ENCODE assay signal across 8 mouse cellular contexts in the genomic region with DNA sequence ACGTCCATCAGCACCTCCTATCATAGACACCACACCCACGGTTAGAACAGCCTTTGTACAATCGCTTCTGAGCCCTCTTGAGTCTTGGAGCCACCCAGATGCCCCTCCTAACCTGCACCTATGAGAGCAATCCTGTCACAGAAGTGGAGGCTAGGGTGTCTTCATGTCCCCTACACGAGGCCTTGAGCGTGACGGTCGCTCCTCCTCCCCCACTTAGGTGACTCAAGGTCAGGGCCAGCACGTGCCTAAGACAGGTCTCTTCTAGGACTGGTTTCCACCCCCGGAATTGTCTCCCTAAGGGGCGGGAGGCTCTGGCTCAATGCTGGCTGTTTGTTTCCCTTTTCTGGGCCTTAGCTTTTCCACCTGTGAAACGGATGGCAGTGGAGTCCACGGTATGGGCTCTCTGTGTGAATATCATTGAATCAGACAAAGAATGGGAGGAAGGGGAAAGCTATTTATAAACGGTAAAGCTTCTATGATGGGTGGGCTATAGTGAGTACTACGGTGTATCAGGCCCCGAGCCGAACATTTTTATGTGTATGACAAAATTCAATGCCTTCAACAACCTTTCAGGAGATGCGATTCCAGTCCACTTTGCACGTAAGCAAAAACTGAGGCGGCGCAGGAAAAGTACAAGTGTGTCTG. TPM values are rescaled to one million over a fixed set of nuclear protein-coding genes. Genes with fewer than 3 reads are reported as not detected.
A peak's percentile ranks its signal among the peaks of the same experiment; 100 is the strongest.
DNase-seq lines count a peak whose midpoint lies in the region; ATAC-seq and TF ChIP-seq lines count a peak whose summit lies in the region.

A gene (minus strand): TSS at position 159 of the 645 bp plus-strand sequence.

- H3K27ac ChIP-seq in heart, embryonic 10.5 days: peak within 1 kb of the TSS; percentile 95
- peak within 1 kb of the TSS; percentile 96 for H3K27ac ChIP-seq in liver, embryonic 15.5 days (replicated peaks)

- H3K79me2 ChIP-seq in C2C12 (ENCODE audit: control insufficient read depth, insufficient read depth): peaks cover 26% of the 10 kb centered on the region

- no peaks in the 10 kb centered on the region for H3K27me3 ChIP-seq in C2C12 (ENCODE audit: control insufficient read depth, insufficient read depth, insufficient read length)
- H3K27me3 ChIP-seq in heart, embryonic 10.5 days (ENCODE audit: insufficient read depth, poor library complexity, severe bottlenecking): no peaks in the 10 kb centered on the region
- no peaks in the 10 kb centered on the region for H3K27me3 ChIP-seq in liver, embryonic 15.5 days

- TF ChIP-seq CTCF in C2C12 (IDR thresholded peaks at IDR 0.05; ENCODE audit: control insufficient read depth, insufficient read depth, insufficient read length): no peak
- no peak for TF ChIP-seq CTCF in brain, embryonic 14.5 days (IDR thresholded peaks at IDR 0.05; ENCODE audit: borderline replicate concordance, extremely low read depth, insufficient read depth, insufficient read length)

- peak within 1 kb of the TSS; percentile 56 for H3K4me3 ChIP-seq in C2C12 (ENCODE audit: insufficient read depth, poor library complexity, severe bottlenecking)
- peak within 1 kb of the TSS; percentile 74 for H3K4me3 ChIP-seq in heart, embryonic 10.5 days
- peak within 1 kb of the TSS; percentile 89 for H3K4me3 ChIP-seq in liver, embryonic 15.5 days (replicated peaks)

- WGBS in heart, embryonic 10.5 days: 5% methylated on average over 20 of the region's 20 CpGs
- WGBS in liver, embryonic 15.5 days (ENCODE audit: insufficient replicate concordance): 1% methylated on average over 20 of the region's 20 CpGs

- H3K9me3 ChIP-seq in heart, embryonic 10.5 days: no peaks in the 10 kb centered on the region
- H3K9me3 ChIP-seq in liver, embryonic 15.5 days (replicated peaks): no peaks in the 10 kb centered on the region

- peak; percentile 27 for ATAC-seq in liver, embryonic 15.5 days (ENCODE audit: insufficient read depth)

- peak; percentile 35 for DNase-seq in 3T3-L1 (ENCODE audit: low read depth, low spot score)
- DNase-seq in brain, embryonic 14.5 days (ENCODE audit: low read depth): peak; percentile 11
- peak; percentile 85 for DNase-seq in heart, embryonic 10.5 days (ENCODE audit: low spot score)
- DNase-seq in kidney, adult 9 months: peak; percentile 80
- peak; percentile 60 for DNase-seq in skeletal muscle tissue, adult 2 months (ENCODE audit: low read depth, low spot score)
- DNase-seq in gastrocnemius, postnatal 36 days: no peak

- H3ac ChIP-seq in C2C12 (ENCODE audit: control insufficient read depth, insufficient read length, low read depth): peak within 1 kb of the TSS; percentile 63

- peak within 1 kb of the TSS; percentile 92 for H3K9ac ChIP-seq in liver, embryonic 15.5 days

- intact Hi-C loops in gastrocnemius, postnatal 36 days (cut with DNase I): no loop called here

- peak within 1 kb of the TSS; percentile 87 for H3K4me2 ChIP-seq in liver, embryonic 15.5 days

- no peaks in the 10 kb centered on the region for H3K36me3 ChIP-seq in C2C12 (ENCODE audit: control insufficient read depth, insufficient read depth)
- peaks cover 22% of the 10 kb centered on the region for H3K36me3 ChIP-seq in heart, embryonic 10.5 days
- peaks cover 56% of the 10 kb centered on the region for H3K36me3 ChIP-seq in liver, embryonic 15.5 days (replicated peaks)

- peaks cover 42% of the 10 kb centered on the region for H3K4me1 ChIP-seq in heart, embryonic 10.5 days
- H3K4me1 ChIP-seq in liver, embryonic 15.5 days (replicated peaks): peaks cover 58% of the 10 kb centered on the region

- H3K79me3 ChIP-seq in C2C12 (ENCODE audit: low read depth): peaks cover 11% of the 10 kb centered on the region

- no peak for TF ChIP-seq POLR2A in brain, embryonic 14.5 days (IDR thresholded peaks at IDR 0.05; ENCODE audit: borderline replicate concordance, extremely low read depth, insufficient read depth, insufficient read length, poor library complexity, severe bottlenecking)

TF ChIP-seq in C2C12, 6 proteins besides CTCF, POLR2A, EP300 and RAD21:
- TF ChIP-seq FOSL1 (IDR thresholded peaks at IDR 0.05; ENCODE audit: insufficient read depth, low read length, poor library complexity, severe bottlenecking): no peak
- peak; percentile 44 for TF ChIP-seq MAX (IDR thresholded peaks at IDR 0.05)
- peak; percentile 18 for TF ChIP-seq USF1 (IDR thresholded peaks at IDR 0.05; ENCODE audit: low read depth)

RNA-seq across cellular contexts. Expression of the gene that starts here (rescaled TPM):
- polyA plus RNA-seq in C2C12 (2012; fragmentation: generic; extraction: Trizol): 5.3 TPM
- polyA plus RNA-seq in brain, embryonic 14.5 days (2012; rRNA removed): 19.1 and 19.7 TPM in 2 replicates
- polyA plus RNA-seq in heart, embryonic 10.5 days (2016; fragmentation: Nextera tagmentation; extraction: Ambion mirVana): 6.7 and 8.1 TPM in 2 replicates
- polyA plus RNA-seq in liver, embryonic 15.5 days (2015; fragmentation: Nextera tagmentation; extraction: Ambion mirVana): 35.4 and 39.1 TPM in 2 replicates
- total RNA-seq in gastrocnemius, postnatal 36 days (2021): 10 to 100 TPM in 1 of 2 experiments, 1 to 10 TPM in 1; 8.4 to 10.7 TPM

Comparison
In these comparisons a context has a peak if more than half of its experiments do, and no peak if none do; other contexts are left out.
1. DNase-seq: peak in 3T3-L1 (single experiment), brain, embryonic 14.5 days (single experiment), heart, embryonic 10.5 days (single experiment), kidney, adult 9 months (single experiment) and skeletal muscle tissue, adult 2 months (single experiment); none in gastrocnemius, postnatal 36 days (0 of 2).
2. Peak in every context shown above with its lines, with median percentiles within 50 percentile points of each other: H3K4me3 ChIP-seq.